Mouse (Mus musculus) midbrain, embryonic 13.5 days (tissue): ENCODE results near the gene Gan. TPM values are rescaled to one million over a fixed set of nuclear protein-coding genes. Genes with fewer than 3 reads are reported as not detected.
A peak's percentile ranks its signal among the peaks of the same experiment; 100 is the strongest.

ENCODE experiments used
- ATAC-seq: fragments of 200-750 bp; cut with Nextera tagmentation; 2 replicates; pipeline ENCODE4 v1.8.0; 2017; ENCODE audit warnings: mild to moderate bottlenecking, moderate TSS enrichment, moderate library complexity
- H3K27ac ChIP-seq: fragments of 300-500 bp; sonication (generic); 2 replicates; pipeline ENCODE4 v1.5.1; 2015; ENCODE audit warnings: inconsistent platforms, mild to moderate bottlenecking, moderate library complexity
- H3K27me3 ChIP-seq: fragments of 300-500 bp; sonication (generic); 2 replicates; pipeline ENCODE4 v1.6.1; 2015; ENCODE audit warnings: mild to moderate bottlenecking, inconsistent platforms
- H3K36me3 ChIP-seq: fragments of 300-500 bp; sonication (generic); 2 replicates; pipeline ENCODE4 v1.6.1; 2015; ENCODE audit warnings: mild to moderate bottlenecking, inconsistent platforms
- H3K4me1 ChIP-seq: fragments of 300-500 bp; sonication (generic); replicated peaks from 2 replicates; pipeline ENCODE4 v1.6.1; 2015; ENCODE audit warnings: inconsistent platforms
- H3K4me2 ChIP-seq: fragments of 300-500 bp; sonication (generic); replicated peaks from 2 replicates; pipeline ENCODE4 v1.6.1; 2015; ENCODE audit warnings: moderate library complexity, mild to moderate bottlenecking, inconsistent platforms
- H3K4me3 ChIP-seq: fragments of 300-500 bp; sonication (generic); replicated peaks from 2 replicates; pipeline ENCODE4 v1.5.1; 2015; ENCODE audit warnings: mild to moderate bottlenecking, inconsistent platforms
- H3K9ac ChIP-seq: fragments of 300-500 bp; sonication (generic); replicated peaks from 2 replicates; pipeline ENCODE4 v1.6.1; 2015; ENCODE audit warnings: mild to moderate bottlenecking, inconsistent platforms
- H3K9me3 ChIP-seq: fragments of 300-500 bp; sonication (generic); 2 replicates; pipeline ENCODE4 v1.6.1; 2016; ENCODE audit warnings: mild to moderate bottlenecking, inconsistent platforms
- WGBS: fragments of 180-500 bp; shearing (Covaris S2); methylation state at CpG from one replicate; pipeline ENCODE4 v1.1.7; 2015; 5-methylcytosine and 5-hydroxymethylcytosine counted together
- polyA plus RNA-seq: library from polyadenylated mRNA; unstranded; fragments of >200 nt; fragmentation: Nextera tagmentation; extraction: Ambion mirVana; gene quantifications from 2 replicates; pipeline ENCODE4 v1.2.1, GENCODE M21; 2015

Gene Gan
- polyA plus RNA-seq, 1 experiment from 2014 or later = 3.0 TPM

DNA sequence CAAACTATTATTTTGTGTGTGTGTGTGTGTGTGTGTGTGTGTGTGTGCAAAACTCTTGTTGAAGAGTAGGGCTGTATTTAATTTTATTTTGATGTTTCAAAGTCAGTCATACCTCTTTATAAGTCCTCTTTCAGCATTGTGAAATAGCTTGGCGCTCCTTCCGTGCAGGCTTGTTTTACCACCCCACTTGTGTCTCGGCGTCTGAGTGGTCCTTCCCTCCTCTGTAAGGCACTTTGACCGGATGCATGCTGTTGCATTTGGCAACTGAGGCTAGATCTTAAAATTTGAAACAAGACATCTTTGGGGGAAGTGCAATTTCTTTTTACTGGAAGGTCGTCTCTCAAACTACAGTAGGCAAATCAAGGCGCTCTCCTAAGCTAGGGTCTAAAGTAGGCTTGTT lies 48.7 kb downstream of the Gan start:
- no peak for ATAC-seq
- 97% methylated on average over 7 of the region's 7 CpGs for WGBS

DNA sequence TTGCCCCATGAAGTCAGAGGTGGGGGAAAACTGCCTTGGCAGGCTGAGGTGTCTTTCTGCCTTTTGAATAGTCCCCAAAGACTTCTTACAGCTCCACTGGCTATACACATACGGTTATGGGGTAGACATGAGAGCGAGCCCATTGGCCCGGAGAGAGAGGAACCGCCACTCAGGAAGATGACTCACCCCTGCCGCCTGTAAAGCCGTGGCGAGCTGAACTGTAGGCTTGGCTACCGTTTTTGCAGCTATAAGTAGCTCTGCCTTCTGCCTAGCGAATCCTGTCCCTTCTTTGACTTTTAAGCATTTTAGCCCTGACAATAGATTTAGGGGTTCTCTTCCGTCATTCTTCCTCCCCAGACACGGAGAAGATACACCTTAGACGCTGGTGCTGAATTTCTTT lies 51.2 kb downstream of the Gan start:
- Histone ChIP-seq H3K27ac (no peak overlapping the region), H3K9me3 (no peaks in the 10 kb centered on the region), H3K27me3 (no peaks in the 10 kb centered on the region), H3K9ac (no peak overlapping the region), H3K4me2 (no peak overlapping the region), H3K4me3 (no peak overlapping the region), H3K4me1 (no peaks in the 10 kb centered on the region), H3K36me3 (peaks cover 29% of the 10 kb centered on the region)
- ATAC-seq = no peak
- WGBS = 93% methylated on average over 12 of the region's 12 CpGs

More for the DNA sequence above, 48.7 kb downstream of the Gan start:
- no peaks in the 10 kb centered on the region for H3K27me3 ChIP-seq
- H3K4me3 ChIP-seq = no peak overlapping the region
- H3K9ac ChIP-seq = no peak overlapping the region
- H3K9me3 ChIP-seq = no peaks in the 10 kb centered on the region
- peaks cover 37% of the 10 kb centered on the region for H3K36me3 ChIP-seq
- H3K27ac ChIP-seq = no peak overlapping the region
- no peak overlapping the region for H3K4me2 ChIP-seq
- no peaks in the 10 kb centered on the region for H3K4me1 ChIP-seq

DNA sequence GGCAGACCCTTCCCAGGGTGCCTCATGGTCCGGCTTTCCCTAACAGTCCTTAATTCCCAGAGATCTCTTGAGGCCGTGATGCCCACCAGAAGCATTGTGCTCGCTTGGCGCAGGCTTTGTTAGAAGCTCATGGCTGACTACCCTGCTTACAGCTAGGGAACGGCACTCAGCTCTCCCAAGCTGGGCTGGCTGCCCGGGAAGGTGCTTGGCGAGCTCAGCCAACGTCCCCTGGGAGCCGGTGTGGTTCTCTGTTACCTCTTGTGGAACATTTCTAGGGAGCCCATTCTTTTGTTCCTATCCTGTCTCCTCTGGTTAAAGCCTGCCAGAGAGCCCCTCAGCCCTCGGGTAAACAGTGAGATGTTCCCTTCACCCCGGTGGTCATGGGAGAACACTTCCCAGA lies 54.2 kb downstream of the Gan start:
- Histone ChIP-seq H3K4me1 (no peaks in the 10 kb centered on the region), H3K27ac (no peak overlapping the region), H3K4me2 (no peak overlapping the region), H3K4me3 (no peak overlapping the region), H3K9ac (no peak overlapping the region), H3K27me3 (no peaks in the 10 kb centered on the region), H3K36me3 (peaks cover 12% of the 10 kb centered on the region), H3K9me3 (no peaks in the 10 kb centered on the region)
- 86% methylated on average over 11 of the region's 11 CpGs for WGBS
- ATAC-seq = no peak

- WGBS = 91% methylated on average over 2 of the region's 2 CpGs
Measured at GRCm38 (mm10) chr8:117217724-117218123, 59.8 kb downstream of the Gan start.

GRCm38 (mm10) chr8:117222396-117222795 lies 64.5 kb downstream of the Gan start:
- Histone ChIP-seq H3K27me3 (no peaks in the 10 kb centered on the region), H3K27ac (no peak overlapping the region), H3K4me1 (no peaks in the 10 kb centered on the region), H3K9ac (no peak overlapping the region), H3K4me3 (no peak overlapping the region), H3K4me2 (no peak overlapping the region), H3K9me3 (no peaks in the 10 kb centered on the region), H3K36me3 (no peaks in the 10 kb centered on the region)
- 87% methylated on average over 6 of the region's 6 CpGs for WGBS
- ATAC-seq = no peak

More at GRCm38 (mm10) chr8:117217724-117218123, 59.8 kb downstream of the Gan start:
- Histone ChIP-seq H3K4me3 (no peak overlapping the region), H3K9ac (no peak overlapping the region), H3K36me3 (peaks cover 3% of the 10 kb centered on the region), H3K27me3 (no peaks in the 10 kb centered on the region), H3K4me2 (no peak overlapping the region), H3K4me1 (no peaks in the 10 kb centered on the region), H3K27ac (no peak overlapping the region), H3K9me3 (no peaks in the 10 kb centered on the region)
- ATAC-seq = no peak

DNA sequence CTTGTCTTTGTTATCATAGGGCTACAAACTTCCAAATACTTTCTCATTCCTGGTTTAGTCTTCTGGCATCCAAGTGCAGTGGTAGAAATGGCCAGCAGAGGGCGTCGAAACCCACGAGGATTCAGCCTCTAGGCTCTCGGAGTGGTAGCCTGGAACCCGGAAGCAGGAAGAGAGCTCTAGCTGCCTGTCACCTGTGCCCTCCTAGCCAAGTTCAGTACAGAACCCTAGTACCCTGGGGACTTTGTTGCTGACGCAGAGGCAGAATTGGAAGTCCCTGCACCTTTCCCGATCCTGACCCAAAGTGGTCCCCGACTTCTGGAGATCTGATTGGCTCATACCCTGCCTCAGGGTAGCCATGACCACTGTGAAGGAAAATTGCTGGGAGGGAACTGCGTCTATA lies 66.7 kb downstream of the Gan start:
- Histone ChIP-seq H3K36me3 (no peaks in the 10 kb centered on the region), H3K9me3 (no peaks in the 10 kb centered on the region), H3K9ac (no peak overlapping the region), H3K27me3 (no peaks in the 10 kb centered on the region), H3K27ac (no peak overlapping the region), H3K4me2 (peak overlapping the region; percentile 41), H3K4me3 (peak overlapping the region; percentile 25), H3K4me1 (no peaks in the 10 kb centered on the region)
- 13% methylated on average over 9 of the region's 9 CpGs for WGBS
- ATAC-seq = peak; percentile 82; the same call in 1 of the 2 replicates

DNA sequence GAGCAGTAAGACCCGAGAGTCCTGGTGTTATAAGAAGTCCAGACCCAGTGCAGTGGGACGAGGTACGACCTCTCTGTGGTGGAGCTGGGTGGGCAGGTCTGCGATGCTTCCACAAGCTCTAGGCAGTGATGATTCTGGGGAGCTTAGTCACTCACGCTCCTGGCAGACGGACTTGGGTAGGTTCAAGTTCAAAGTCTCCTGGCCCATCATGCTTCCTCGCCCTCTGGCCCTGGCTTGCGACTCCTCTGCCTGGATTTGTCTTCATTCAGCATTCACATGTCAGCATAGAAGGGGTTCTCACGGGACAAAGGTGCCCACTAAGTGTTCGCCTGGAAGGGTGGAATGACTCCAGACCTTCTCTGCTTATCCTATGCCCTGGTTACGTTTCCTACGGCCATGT lies 68.4 kb downstream of the Gan start:
- Histone ChIP-seq H3K4me1 (no peaks in the 10 kb centered on the region), H3K27ac (no peak overlapping the region), H3K36me3 (no peaks in the 10 kb centered on the region), H3K27me3 (no peaks in the 10 kb centered on the region), H3K9me3 (no peaks in the 10 kb centered on the region), H3K9ac (no peak overlapping the region), H3K4me3 (no peak overlapping the region), H3K4me2 (no peak overlapping the region)
- WGBS = 87% methylated on average over 12 of the region's 12 CpGs
- ATAC-seq = no peak

DNA sequence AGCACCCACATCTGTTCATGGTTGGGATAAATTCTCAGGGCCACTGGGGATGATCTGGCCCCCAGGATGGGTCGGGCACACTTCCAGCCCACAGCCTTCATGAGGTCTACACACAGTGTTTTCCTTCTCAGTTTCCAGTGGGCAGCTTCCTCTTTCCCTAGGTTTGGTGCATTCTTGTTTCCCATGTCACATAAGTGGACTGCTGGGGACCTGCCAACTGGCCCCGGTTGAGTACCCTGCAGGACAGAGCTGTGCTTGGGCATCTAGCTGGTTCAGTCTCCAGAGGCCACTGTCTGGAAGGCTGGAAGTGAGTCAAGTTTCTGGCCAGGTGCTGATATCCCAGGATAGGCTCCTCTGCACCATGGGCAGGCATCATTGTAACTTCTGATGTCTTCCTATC lies 69.4 kb downstream of the Gan start:
- no peak overlapping the region for H3K4me3 ChIP-seq
- no peak overlapping the region for H3K27ac ChIP-seq
- 91% methylated on average over 2 of the region's 2 CpGs for WGBS
- no peaks in the 10 kb centered on the region for H3K27me3 ChIP-seq
- no peaks in the 10 kb centered on the region for H3K36me3 ChIP-seq
- no peak for ATAC-seq
- H3K4me2 ChIP-seq = no peak overlapping the region
- H3K9me3 ChIP-seq = no peaks in the 10 kb centered on the region
- H3K4me1 ChIP-seq = no peaks in the 10 kb centered on the region
- no peak overlapping the region for H3K9ac ChIP-seq

GRCm38 (mm10) chr8:117233199-117233598 lies 75.3 kb downstream of the Gan start:
- H3K9me3 ChIP-seq = no peaks in the 10 kb centered on the region
- H3K9ac ChIP-seq = no peak overlapping the region
- H3K36me3 ChIP-seq = no peaks in the 10 kb centered on the region
- H3K27ac ChIP-seq = no peak overlapping the region
- no peak overlapping the region for H3K4me2 ChIP-seq
- no peak overlapping the region for H3K4me3 ChIP-seq
- WGBS = 83% methylated on average over 7 of the region's 7 CpGs
- no peak for ATAC-seq
- no peaks in the 10 kb centered on the region for H3K4me1 ChIP-seq
- no peaks in the 10 kb centered on the region for H3K27me3 ChIP-seq

GRCm38 (mm10) chr8:117236531-117236930 lies 78.6 kb downstream of the Gan start:
- H3K9ac ChIP-seq = no peak overlapping the region
- no peak overlapping the region for H3K4me2 ChIP-seq
- H3K36me3 ChIP-seq = no peaks in the 10 kb centered on the region
- H3K27ac ChIP-seq = no peak overlapping the region
- H3K4me3 ChIP-seq = no peak overlapping the region
- ATAC-seq = no peak
- no peaks in the 10 kb centered on the region for H3K9me3 ChIP-seq
- 94% methylated on average over 4 of the region's 4 CpGs for WGBS
- no peaks in the 10 kb centered on the region for H3K27me3 ChIP-seq
- no peaks in the 10 kb centered on the region for H3K4me1 ChIP-seq

GRCm38 (mm10) chr8:117240326-117240725 lies 82.4 kb downstream of the Gan start:
- WGBS = 91% methylated on average over 5 of the region's 5 CpGs
- no peak overlapping the region for H3K27ac ChIP-seq
- no peaks in the 10 kb centered on the region for H3K4me1 ChIP-seq
- no peak overlapping the region for H3K4me2 ChIP-seq
- H3K4me3 ChIP-seq = no peak overlapping the region
- H3K36me3 ChIP-seq = no peaks in the 10 kb centered on the region
- H3K9ac ChIP-seq = no peak overlapping the region
- H3K9me3 ChIP-seq = no peaks in the 10 kb centered on the region
- no peak for ATAC-seq
- H3K27me3 ChIP-seq = no peaks in the 10 kb centered on the region

DNA sequence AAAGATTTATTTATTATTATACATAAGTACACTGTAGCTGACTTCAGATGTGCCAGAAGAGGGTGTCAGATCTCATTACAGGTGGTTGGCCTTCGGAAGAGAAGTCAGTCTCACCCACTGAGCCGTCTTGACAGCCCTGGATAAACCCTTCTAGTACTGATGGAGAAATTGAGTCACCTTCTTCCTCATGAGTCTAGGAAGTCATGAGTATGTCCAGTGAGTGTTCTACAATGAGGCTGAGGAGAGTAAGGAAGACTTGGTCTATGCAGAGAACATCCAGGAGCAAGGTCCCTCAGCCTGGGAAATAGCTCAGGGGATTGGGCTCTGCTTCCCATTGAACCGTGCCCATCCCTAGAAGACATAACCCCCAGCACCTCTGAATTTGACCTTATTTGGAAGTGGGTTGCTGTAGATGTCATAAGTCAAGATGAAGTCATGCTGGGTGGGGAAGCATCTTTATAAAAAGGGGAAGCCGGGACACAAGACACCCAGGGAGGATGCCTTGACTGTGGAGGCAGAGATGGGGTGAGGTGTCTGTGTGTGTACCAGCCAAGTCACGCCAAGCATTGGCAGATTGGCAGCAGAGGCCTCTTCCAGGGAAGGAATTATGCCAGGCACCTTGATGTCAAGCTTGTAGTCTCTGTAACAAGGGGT lies 83.0 kb downstream of the Gan start:
- ATAC-seq = no peak

GRCm38 (mm10) chr8:117241848-117242247 lies 83.9 kb downstream of the Gan start:
- H3K27ac ChIP-seq = no peak overlapping the region
- no peak overlapping the region for H3K9ac ChIP-seq
- no peaks in the 10 kb centered on the region for H3K36me3 ChIP-seq
- H3K9me3 ChIP-seq = no peaks in the 10 kb centered on the region
- no peak overlapping the region for H3K4me3 ChIP-seq
- WGBS = 10% methylated on average over 3 of the region's 3 CpGs
- no peak overlapping the region for H3K4me2 ChIP-seq
- H3K4me1 ChIP-seq = no peaks in the 10 kb centered on the region
- no peak for ATAC-seq
- H3K27me3 ChIP-seq = no peaks in the 10 kb centered on the region

More for the DNA sequence above, 83.0 kb downstream of the Gan start:
- no peaks in the 10 kb centered on the region for H3K4me1 ChIP-seq
- no peak overlapping the region for H3K9ac ChIP-seq
- H3K27ac ChIP-seq = no peak overlapping the region
- H3K27me3 ChIP-seq = no peaks in the 10 kb centered on the region
- H3K4me2 ChIP-seq = no peak overlapping the region
- H3K4me3 ChIP-seq = no peak overlapping the region
- H3K9me3 ChIP-seq = no peaks in the 10 kb centered on the region
- no peaks in the 10 kb centered on the region for H3K36me3 ChIP-seq
- 83% methylated on average over 5 of the region's 5 CpGs for WGBS
